Mouse (Mus musculus) cerebral cortex, adult 2 months (tissue): Measurements from ENCODE around the gene Acadm.

ENCODE experiments used
- WGBS: fragments of 180-500 bp; shearing (Covaris S2); methylation state at CpG from one replicate; pipeline ENCODE4 v1.1.7; 2018; 5-methylcytosine and 5-hydroxymethylcytosine counted together

Gene Acadm

GRCm38 (mm10) chr3:153904586-153904985 is 39.8 kb downstream of the Acadm start:
- 50% methylated on average over 6 of the region's 6 CpGs for WGBS

DNA sequence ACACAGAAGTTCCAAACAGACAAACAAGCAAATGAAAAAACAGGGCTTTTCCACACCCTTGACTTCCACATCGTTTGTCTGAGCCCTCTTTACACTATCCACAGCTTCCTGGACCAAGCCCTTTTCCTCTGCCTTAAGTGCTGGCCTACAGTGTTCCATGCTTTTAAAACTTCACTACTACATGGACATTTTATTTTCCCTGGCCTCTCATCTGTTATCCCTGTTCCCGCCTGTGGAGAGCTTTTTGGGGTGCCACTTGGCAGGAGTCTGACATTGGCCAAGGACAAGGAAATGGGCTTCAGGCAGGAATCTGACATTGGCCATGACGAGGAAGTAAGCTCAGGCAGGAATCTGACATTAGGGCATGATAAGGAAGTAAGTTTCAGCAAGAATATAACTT is 41.8 kb downstream of the Acadm start:
- 53% methylated on average over 3 of the region's 3 CpGs for WGBS

DNA sequence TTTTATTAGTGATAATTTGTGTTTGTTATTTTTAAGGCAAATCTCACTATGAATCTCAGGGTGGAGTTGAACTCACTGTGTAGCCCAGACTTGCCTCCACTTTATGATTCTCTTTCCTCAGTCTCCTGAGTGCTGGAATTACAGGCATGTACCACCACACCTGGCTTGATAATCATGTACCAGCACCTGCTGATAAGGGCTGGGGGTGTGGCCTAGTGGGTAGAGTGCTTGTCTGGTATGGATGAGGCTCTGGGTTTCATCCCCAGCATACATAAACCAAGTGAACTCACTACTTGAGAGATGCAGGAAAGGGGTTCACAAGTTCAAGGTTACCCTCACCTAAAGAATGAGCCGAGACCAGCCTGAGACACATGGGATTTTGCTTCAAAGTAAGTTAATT is 42.5 kb downstream of the Acadm start:
- WGBS: 86% methylated on average over 1 of the region's 1 CpGs

DNA sequence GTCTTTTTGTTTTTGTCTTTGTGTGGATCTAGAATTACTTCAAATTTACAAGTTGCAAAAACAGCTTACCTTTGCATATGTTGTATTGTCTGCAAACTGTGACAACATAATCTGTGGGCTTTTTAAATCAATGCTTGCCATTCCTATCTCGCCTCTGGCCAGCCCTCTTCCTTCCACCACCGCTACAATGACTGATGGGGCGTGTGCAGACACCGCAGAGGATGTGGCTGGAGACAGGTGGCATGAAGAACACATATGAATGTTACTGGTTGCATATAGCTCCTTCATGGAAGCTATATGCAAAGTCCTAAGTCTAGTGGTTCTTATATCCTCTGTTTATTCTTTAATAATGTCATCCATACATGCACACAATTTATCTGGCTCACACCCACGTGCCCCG is 47.2 kb downstream of the Acadm start:
- WGBS: 75% methylated on average over 6 of the region's 6 CpGs

- 86% methylated on average over 3 of the region's 3 CpGs for WGBS
These were observed 49.0 kb downstream of the Acadm start for GRCm38 (mm10) chr3:153895454-153895853.

DNA sequence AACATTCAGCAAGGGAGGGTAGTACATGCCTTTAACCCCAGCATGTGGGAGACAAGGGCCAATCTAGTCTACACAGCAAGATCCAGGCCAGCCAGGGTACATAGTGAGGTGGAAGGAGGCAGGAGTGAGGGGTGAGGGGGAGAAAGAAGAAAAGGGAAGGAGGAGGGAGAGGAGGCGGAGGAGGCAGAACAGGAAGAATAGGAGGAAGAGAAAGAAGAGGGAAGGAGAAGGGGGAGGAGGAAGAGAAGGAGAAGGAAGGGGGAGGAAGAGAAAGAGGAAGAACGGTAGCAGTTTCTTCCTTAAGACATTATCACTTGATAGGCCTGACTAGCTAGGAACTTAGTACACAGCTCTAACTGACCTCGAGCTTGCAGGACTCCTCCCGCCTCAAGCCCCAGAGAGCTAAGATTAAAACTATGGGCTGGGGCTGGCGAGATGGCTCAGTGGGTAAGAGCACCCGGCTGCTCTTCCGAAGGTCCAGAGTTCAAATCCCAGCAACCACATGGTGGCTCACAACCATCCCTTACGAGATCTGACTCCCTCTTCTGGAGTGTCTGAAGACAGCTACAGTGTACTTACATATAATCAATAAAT is 55.1 kb downstream of the Acadm start:
- whole genome bisulfite sequencing: 86% methylated on average over 8 of the region's 8 CpGs

- 91% methylated on average over 6 of the region's 6 CpGs for WGBS
These were observed 56.3 kb downstream of the Acadm start for GRCm38 (mm10) chr3:153888141-153888540.
